Mouse (Mus musculus): ENCODE measurements around the gene Col4a3bp.

- no peak for TF ChIP-seq CTCF (conservative IDR thresholded peaks at IDR 0.05 in 1 of 2, IDR thresholded peaks at IDR 0.05 in 1 of 2; ENCODE audit: low read depth in 2 of 2, low read length in 2 of 2)
- no peak for TF ChIP-seq EP300 (IDR thresholded peaks at IDR 0.05; ENCODE audit: low read length)
- no peak for TF ChIP-seq CHD2 (IDR thresholded peaks at IDR 0.05; ENCODE audit: low read length)
- no peak for TF ChIP-seq GABPA (IDR thresholded peaks at IDR 0.05; ENCODE audit: insufficient replicate concordance, low read depth, low read length)
- no peak for TF ChIP-seq MAFK (IDR thresholded peaks at IDR 0.05; ENCODE audit: insufficient replicate concordance, low read length)
Measured at GRCm38 (mm10) chr13:96684779-96685178, 142.4 kb downstream of the Col4a3bp start.

All from CH12.LX (cell line).